Mouse (Mus musculus): ENCODE measurements around the gene Lama1.

DNA sequence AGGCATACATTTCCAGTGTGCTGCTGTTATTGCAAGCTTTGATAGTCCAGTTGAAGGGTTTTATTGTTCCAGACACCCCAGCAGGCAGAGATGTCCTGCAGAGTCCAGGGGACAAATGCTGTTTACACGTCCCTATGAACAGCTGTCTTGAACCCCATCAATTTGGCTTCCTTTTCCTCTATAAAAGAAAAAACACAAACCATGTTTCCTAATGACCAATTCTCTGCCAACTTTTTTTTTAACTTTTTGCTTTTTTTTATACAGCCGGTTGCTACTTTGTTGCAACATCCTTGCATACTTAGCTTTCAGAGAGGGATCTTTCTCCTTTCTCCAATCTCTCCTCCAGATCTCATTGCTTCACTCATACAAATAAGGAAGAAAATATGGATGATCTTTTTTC is 4.4 kb upstream of the Lama1 start:
- TF ChIP-seq CTCF (IDR thresholded peaks at IDR 0.05; ENCODE audit: low read depth) = no peak
- TF ChIP-seq EP300 (IDR thresholded peaks at IDR 0.05; ENCODE audit: low read depth) = no peak
